Mouse (Mus musculus) midbrain, postnatal 0 days (tissue): ENCODE measurements around the gene Astn1. TPM values are rescaled to one million over a fixed set of nuclear protein-coding genes. Genes with fewer than 3 reads are reported as not detected.

Source experiments
- ATAC-seq: fragments of 200-750 bp; cut with Nextera tagmentation; 2 replicates; pipeline ENCODE4 v1.8.0; 2017; ENCODE audit warnings: moderate number of reproducible peaks, mild to moderate bottlenecking, moderate TSS enrichment, moderate library complexity; ENCODE audit not compliant: low FRiP score
- DNase-seq: peaks from one replicate; pipeline ENCODE4 v3.0.0-alpha.2; 2015; ENCODE audit warnings: low spot score
- H3K27ac ChIP-seq: fragments of 300-500 bp; sonication (generic); 2 replicates; pipeline ENCODE4 v1.5.1; 2014; ENCODE audit warnings: low read depth, mild to moderate bottlenecking, low read length, mixed read lengths
- H3K27me3 ChIP-seq: fragments of 300-500 bp; sonication (generic); 2 replicates; pipeline ENCODE4 v1.6.1; 2014; ENCODE audit warnings: low read length, control low read depth, mixed read lengths; ENCODE audit not compliant: insufficient read depth
- H3K36me3 ChIP-seq: fragments of 300-500 bp; sonication (generic); 2 replicates; pipeline ENCODE4 v1.6.1; 2014; ENCODE audit warnings: low read length, control low read depth, mixed read lengths; ENCODE audit not compliant: insufficient read depth
- H3K4me1 ChIP-seq: fragments of 300-500 bp; sonication (generic); 2 replicates; pipeline ENCODE4 v1.6.1; 2014; ENCODE audit warnings: mild to moderate bottlenecking, control low read depth, antibody characterized with exemption, low read length, mixed read lengths; ENCODE audit not compliant: insufficient read depth
- H3K4me2 ChIP-seq: fragments of 300-500 bp; sonication (generic); 2 replicates; pipeline ENCODE4 v1.6.1; 2014; ENCODE audit warnings: low read depth, mild to moderate bottlenecking, low read length, mixed read lengths; ENCODE audit not compliant: poor library complexity, severe bottlenecking
- H3K4me3 ChIP-seq: fragments of 300-500 bp; sonication (generic); 2 replicates; pipeline ENCODE4 v1.5.1; 2014; ENCODE audit warnings: low read depth, mild to moderate bottlenecking, low read length, moderate library complexity
- H3K9ac ChIP-seq: fragments of 300-500 bp; sonication (generic); replicated peaks from 2 replicates; pipeline ENCODE4 v1.6.1; 2014; ENCODE audit warnings: mild to moderate bottlenecking, low read length, moderate library complexity, mixed read lengths; ENCODE audit not compliant: poor library complexity, severe bottlenecking
- H3K9me3 ChIP-seq: fragments of 300-500 bp; sonication (generic); 2 replicates; pipeline ENCODE4 v1.6.1; 2016; ENCODE audit warnings: low read length, control low read depth
- CTCF ChIP-seq: IDR thresholded peaks from 2 replicates; pipeline ENCODE4 v1.5.1; 2016; ENCODE audit warnings: antibody characterized with exemption, mild to moderate bottlenecking
- WGBS: fragments of 180-500 bp; shearing (Covaris S2); extraction: QIAGEN DNeasy Blood & Tissue Kit; methylation state at CpG from one replicate; pipeline ENCODE4 v1.1.7; 2014; 5-methylcytosine and 5-hydroxymethylcytosine counted together
- polyA plus RNA-seq: library from polyadenylated mRNA; unstranded; fragments of >200 nt; fragmentation: Nextera tagmentation; extraction: Ambion mirVana; gene quantifications from 2 replicates; pipeline ENCODE4 v1.2.1, GENCODE M21; 2015
- total RNA-seq: library from RNA; depleted of rRNA; stranded (reverse); fragments of >200 nt; gene quantifications from 2 replicates; pipeline ENCODE4 v1.2.3, GENCODE M21; 2014

The Astn1 gene
- total and polyA plus RNA-seq, 2 experiments from 2014 or later, result 36.7 to 157 TPM

DNA sequence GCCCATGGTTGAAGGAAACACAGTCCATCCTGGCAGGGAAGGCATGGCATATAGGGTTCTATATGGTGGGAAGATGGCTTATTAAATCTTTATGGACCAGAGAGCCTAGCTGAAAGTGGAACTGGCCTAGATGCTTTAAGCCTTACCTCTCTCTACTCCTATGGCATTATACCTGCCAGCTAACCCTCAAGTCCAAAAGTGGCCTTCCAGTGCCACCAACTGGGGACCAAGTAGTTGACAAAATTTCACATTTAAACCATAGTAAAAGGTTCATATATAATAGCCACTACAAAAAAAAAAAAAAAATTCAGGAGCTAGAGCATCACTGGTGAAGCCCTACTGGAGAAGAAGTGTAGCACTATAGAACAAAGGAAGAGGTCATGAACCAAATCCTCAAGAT lies 150.0 kb downstream of the Astn1 start:
- Histone ChIP-seq H3K4me1 (no peaks in the 10 kb centered on the region), H3K36me3 (peaks cover 25% of the 10 kb centered on the region), H3K4me2 (no peak overlapping the region), H3K9ac (no peak overlapping the region), H3K9me3 (no peaks in the 10 kb centered on the region), H3K27me3 (no peaks in the 10 kb centered on the region), H3K27ac (no peak overlapping the region), H3K4me3 (no peak overlapping the region)
- TF ChIP-seq CTCF, result peak; percentile 43
- ATAC-seq, result no peak
- DNase-seq, result no peak

DNA sequence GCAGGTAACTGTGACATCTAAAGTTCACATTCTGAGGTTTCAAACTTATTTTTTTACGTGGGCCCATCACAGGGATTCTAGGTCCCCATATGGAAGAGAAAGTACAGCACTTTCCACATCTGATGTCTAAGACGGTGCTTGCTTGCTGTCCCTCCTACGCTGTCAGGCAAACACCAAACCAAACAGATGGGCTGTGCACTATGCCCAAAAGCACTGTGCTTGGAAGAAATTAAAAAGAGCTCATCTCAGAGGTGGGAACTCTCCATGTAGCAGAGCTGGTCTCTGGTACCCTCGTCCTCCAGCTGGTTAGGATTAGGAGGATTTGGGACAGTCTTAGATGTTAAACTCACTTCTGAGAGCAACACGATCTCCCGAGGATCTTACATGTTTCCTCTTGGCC lies 150.6 kb downstream of the Astn1 start:
- ATAC-seq (no peak), DNase-seq (no peak)
- no peak overlapping the region for H3K4me3 ChIP-seq
- no peak overlapping the region for H3K4me2 ChIP-seq
- TF ChIP-seq CTCF, result no peak
- peaks cover 25% of the 10 kb centered on the region for H3K36me3 ChIP-seq
- no peaks in the 10 kb centered on the region for H3K27me3 ChIP-seq
- WGBS, result 81% methylated on average over 6 of the region's 6 CpGs
- H3K9me3 ChIP-seq, result no peaks in the 10 kb centered on the region
- H3K9ac ChIP-seq, result no peak overlapping the region
- no peaks in the 10 kb centered on the region for H3K4me1 ChIP-seq
- H3K27ac ChIP-seq, result no peak overlapping the region

DNA sequence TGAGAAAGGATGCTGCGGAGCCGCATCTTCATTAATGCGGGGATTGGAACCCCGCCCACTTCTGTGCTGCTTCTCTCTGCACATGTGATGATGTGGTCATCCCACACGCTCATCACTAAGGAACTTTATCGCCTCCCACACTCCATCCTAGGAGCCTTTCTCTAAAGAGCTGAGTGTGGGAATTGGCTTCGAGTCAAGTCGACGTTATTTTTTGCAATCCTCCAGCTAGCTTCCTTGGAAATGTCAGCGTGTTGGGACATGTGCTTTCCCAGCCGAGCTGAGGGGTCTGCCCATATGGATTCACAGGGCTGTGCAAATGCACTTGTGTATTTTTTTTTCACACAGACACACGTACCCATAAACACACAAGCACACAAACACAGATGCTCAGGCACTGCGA lies 151.5 kb downstream of the Astn1 start:
- Histone ChIP-seq H3K27ac (no peak overlapping the region), H3K36me3 (peaks cover 25% of the 10 kb centered on the region), H3K27me3 (no peaks in the 10 kb centered on the region), H3K9ac (no peak overlapping the region), H3K4me3 (no peak overlapping the region), H3K9me3 (no peaks in the 10 kb centered on the region), H3K4me1 (no peaks in the 10 kb centered on the region), H3K4me2 (no peak overlapping the region)
- ATAC-seq (no peak), DNase-seq (no peak)
- WGBS, result 90% methylated on average over 13 of the region's 13 CpGs
- TF ChIP-seq CTCF, result no peak

DNA sequence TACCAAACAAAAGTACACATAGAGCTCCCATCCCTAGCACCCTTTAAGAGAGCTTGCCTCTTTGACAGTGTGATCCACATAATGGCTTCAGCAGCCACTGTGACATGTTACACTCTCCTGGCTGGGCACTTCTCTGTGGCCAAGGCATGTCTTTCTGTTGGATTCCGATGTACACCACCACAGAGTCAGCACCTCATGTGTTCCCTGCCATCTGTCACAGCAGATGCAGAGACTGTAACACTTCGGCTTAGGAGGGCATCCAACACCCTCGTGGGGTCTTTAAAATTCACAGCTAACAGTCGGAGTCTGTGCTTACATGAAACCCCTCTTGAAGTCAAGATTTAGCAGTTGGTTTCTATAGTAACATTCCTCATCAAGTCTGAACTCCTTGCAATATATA lies 154.5 kb downstream of the Astn1 start:
- 70% methylated on average over 4 of the region's 4 CpGs for WGBS

DNA sequence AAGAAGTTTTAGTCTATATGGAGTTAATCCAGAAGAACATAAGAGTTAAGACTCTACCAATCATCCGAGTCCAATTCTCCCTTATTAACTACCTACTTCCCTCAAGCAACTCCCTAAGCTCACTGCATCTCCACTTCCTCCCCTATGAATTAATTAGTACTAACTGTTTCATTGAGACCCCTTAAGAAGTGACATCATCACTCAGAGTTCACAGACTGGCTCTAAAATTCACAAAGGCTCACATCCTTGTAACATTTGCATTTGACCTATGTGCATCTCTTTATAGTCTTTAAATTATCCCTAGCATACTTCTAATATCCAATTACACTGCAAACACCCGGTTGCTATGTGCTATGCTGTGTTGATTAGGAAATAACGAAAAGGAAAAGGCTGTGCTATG lies 174.1 kb downstream of the Astn1 start:
- no peak for DNase-seq
- H3K9me3 ChIP-seq, result no peaks in the 10 kb centered on the region
- 0 out of 2 replicates have a peak, but pooled peaks cover 3% of the 10 kb centered on the region for H3K36me3 ChIP-seq
- no peak overlapping the region for H3K4me3 ChIP-seq
- H3K27ac ChIP-seq, result no peak overlapping the region
- H3K9ac ChIP-seq, result no peak overlapping the region
- H3K4me1 ChIP-seq, result no peaks in the 10 kb centered on the region
- no peak overlapping the region for H3K4me2 ChIP-seq
- H3K27me3 ChIP-seq, result no peaks in the 10 kb centered on the region
- 43% methylated on average over 3 of the region's 3 CpGs for WGBS
- TF ChIP-seq CTCF, result no peak
- ATAC-seq, result no peak

More for the DNA sequence above, 154.5 kb downstream of the Astn1 start:
- DNase-seq (peak; percentile 45), ATAC-seq (no peak)
- no peaks in the 10 kb centered on the region for H3K27me3 ChIP-seq
- no peaks in the 10 kb centered on the region for H3K4me1 ChIP-seq
- H3K4me2 ChIP-seq, result no peak overlapping the region
- no peak overlapping the region for H3K27ac ChIP-seq
- no peak overlapping the region for H3K9ac ChIP-seq
- no peak overlapping the region for H3K4me3 ChIP-seq
- peaks cover 19% of the 10 kb centered on the region for H3K36me3 ChIP-seq
- H3K9me3 ChIP-seq, result no peaks in the 10 kb centered on the region
- TF ChIP-seq CTCF, result no peak

DNA sequence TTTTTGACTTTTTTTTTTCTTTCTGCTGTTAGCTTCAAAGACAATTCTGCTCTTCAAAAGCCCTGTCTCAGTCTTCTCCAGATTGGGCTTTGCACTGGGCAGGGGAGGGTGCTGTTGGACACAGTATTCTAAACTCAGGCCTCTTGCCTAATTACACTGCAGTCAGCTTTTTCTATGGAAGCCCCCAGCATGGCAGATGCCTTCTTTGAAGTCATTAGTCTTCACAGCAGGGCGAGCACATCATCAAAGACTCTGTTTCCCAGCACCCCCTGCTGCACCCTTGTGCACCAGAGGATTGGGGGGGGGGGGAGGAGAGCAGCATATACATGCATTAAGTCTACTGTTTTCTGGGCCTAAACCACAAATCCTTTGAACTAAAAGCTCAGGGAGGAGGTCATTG lies 174.8 kb downstream of the Astn1 start:
- 13% methylated on average over 1 of the region's 1 CpGs for WGBS
- Histone ChIP-seq H3K27ac (no peak overlapping the region), H3K9ac (no peak overlapping the region), H3K36me3 (0 out of 2 replicates have a peak, but pooled peaks cover 3% of the 10 kb centered on the region), H3K9me3 (no peaks in the 10 kb centered on the region), H3K4me3 (no peak overlapping the region), H3K4me1 (no peaks in the 10 kb centered on the region), H3K4me2 (no peak overlapping the region), H3K27me3 (no peaks in the 10 kb centered on the region)
- ATAC-seq (peak; percentile 52; the same call in 1 of the 2 replicates), DNase-seq (no peak)
- no peak for TF ChIP-seq CTCF
